Mouse (Mus musculus): ENCODE results near the gene B230118H07Rik.

B230118H07Rik gene

GRCm38 (mm10) chr2:101639840-101640350 lies 9.4 kb downstream of the B230118H07Rik start:
- no peak for DNase-seq (ENCODE audit: inconsistent age in 2 of 2, low spot score in 1 of 2)

- no peak for DNase-seq (ENCODE audit: inconsistent age in 2 of 2, low spot score in 1 of 2)
These were observed 10.1 kb downstream of the B230118H07Rik start for GRCm38 (mm10) chr2:101638979-101639839.

- DNase-seq (ENCODE audit: inconsistent age in 2 of 2, low spot score in 1 of 2) = peak; percentile 86 to 97
These were observed 20.8 kb downstream of the B230118H07Rik start for GRCm38 (mm10) chr2:101628297-101629236.

- DNase-seq (ENCODE audit: inconsistent age in 2 of 2, low spot score in 1 of 2) = no peak
These were observed 22.1 kb downstream of the B230118H07Rik start for GRCm38 (mm10) chr2:101627227-101627626.

- no peak for DNase-seq (ENCODE audit: inconsistent age in 2 of 2, low spot score in 1 of 2)
These were observed 24.8 kb downstream of the B230118H07Rik start, which contains the start of gene Rag2 for GRCm38 (mm10) chr2:101624526-101624925. Gene Rag2 (plus strand): TSS chr2:101624718.

GRCm38 (mm10) chr2:101624011-101624410 lies 25.3 kb downstream of the B230118H07Rik start:
- no peak for DNase-seq (ENCODE audit: inconsistent age in 2 of 2, low spot score in 1 of 2)

GRCm38 (mm10) chr2:101623042-101623441 lies 26.3 kb downstream of the B230118H07Rik start:
- no peak for DNase-seq (ENCODE audit: inconsistent age in 2 of 2, low spot score in 1 of 2)

GRCm38 (mm10) chr2:101621611-101622010 lies 27.7 kb downstream of the B230118H07Rik start:
- DNase-seq (ENCODE audit: inconsistent age in 2 of 2, low spot score in 1 of 2) = no peak

- DNase-seq (ENCODE audit: inconsistent age in 2 of 2, low spot score in 1 of 2) = no peak
These were observed 28.4 kb downstream of the B230118H07Rik start for GRCm38 (mm10) chr2:101620899-101621298.

GRCm38 (mm10) chr2:101618373-101618772 lies 31.0 kb downstream of the B230118H07Rik start:
- no peak for DNase-seq (ENCODE audit: inconsistent age in 2 of 2, low spot score in 1 of 2)

GRCm38 (mm10) chr2:101615464-101616305 lies 33.6 kb downstream of the B230118H07Rik start:
- no peak for DNase-seq (ENCODE audit: inconsistent age in 2 of 2, low spot score in 1 of 2)

GRCm38 (mm10) chr2:101610861-101611260 lies 38.5 kb downstream of the B230118H07Rik start:
- DNase-seq (ENCODE audit: inconsistent age in 2 of 2, low spot score in 1 of 2) = no peak

- no peak for DNase-seq (ENCODE audit: inconsistent age in 2 of 2, low spot score in 1 of 2)
These were observed 41.0 kb downstream of the B230118H07Rik start for GRCm38 (mm10) chr2:101608232-101608894.

- no peak for DNase-seq (ENCODE audit: inconsistent age in 2 of 2, low spot score in 1 of 2)
These were observed 46.2 kb downstream of the B230118H07Rik start for GRCm38 (mm10) chr2:101603099-101603498.

- DNase-seq (ENCODE audit: inconsistent age in 2 of 2, low spot score in 1 of 2) = peak in 1 of 2 experiments; percentile 44
These were observed 48.6 kb downstream of the B230118H07Rik start for GRCm38 (mm10) chr2:101600703-101601102.

GRCm38 (mm10) chr2:101598190-101599181 lies 50.8 kb downstream of the B230118H07Rik start:
- DNase-seq (ENCODE audit: inconsistent age in 2 of 2, low spot score in 1 of 2) = no peak

GRCm38 (mm10) chr2:101597186-101597585 lies 52.1 kb downstream of the B230118H07Rik start:
- no peak for DNase-seq (ENCODE audit: inconsistent age in 2 of 2, low spot score in 1 of 2)

- DNase-seq (ENCODE audit: inconsistent age in 2 of 2, low spot score in 1 of 2) = no peak
These were observed 54.7 kb downstream of the B230118H07Rik start for GRCm38 (mm10) chr2:101594681-101595080.

- DNase-seq (ENCODE audit: inconsistent age in 2 of 2, low spot score in 1 of 2) = no peak
These were observed 56.4 kb downstream of the B230118H07Rik start for GRCm38 (mm10) chr2:101592886-101593285.

Measured in adrenal gland, adult (tissue).